Mouse (Mus musculus): Measurements from ENCODE around the gene Cdk5. TPM values are rescaled to one million over a fixed set of nuclear protein-coding genes. Genes with fewer than 3 reads are reported as not detected.
A peak's percentile ranks its signal among the peaks of the same experiment; 100 is the strongest.

The Cdk5 gene
- polyA plus RNA-seq, 1 experiment from 2014 or later: 37.0 TPM

- Histone ChIP-seq H3K9ac (ENCODE audit: low read depth, low read length) (peak within 1 kb of the TSS; percentile 90), H3K4me1 (ENCODE audit: control insufficient read depth, insufficient read depth, low read length) (peaks cover 48% of the 10 kb centered on the region), H3K4me3 (ENCODE audit: low read length) (peak within 1 kb of the TSS; percentile 93), H3K4me2 (ENCODE audit: low read depth, low read length) (peak within 1 kb of the TSS; percentile 96), H3K27me3 (replicated peaks; ENCODE audit: control insufficient read depth, insufficient read depth, low read length) (no peaks in the 10 kb centered on the region), H3K9me3 (ENCODE audit: control insufficient read depth, low read length) (no peaks in the 10 kb centered on the region), H3K27ac (ENCODE audit: low read length) (peak within 1 kb of the TSS; percentile 91), H3K36me3 (ENCODE audit: control insufficient read depth, insufficient read depth, low read length) (no peaks in the 10 kb centered on the region)
- no peak for ATAC-seq
- WGBS: under 1% methylated on average over 64 of the region's 85 CpGs
These were observed 28.8 kb upstream of the Cdk5 start, which contains the start of gene Agap3 for GRCm38 (mm10) chr5:24452030-24452690. Gene Agap3 (plus strand): TSS chr5:24452177.

- peaks cover 47% of the 10 kb centered on the region for H3K4me1 ChIP-seq (ENCODE audit: control insufficient read depth, insufficient read depth, low read length)
- H3K4me2 ChIP-seq (ENCODE audit: low read depth, low read length): peak overlapping the region; percentile 96
- H3K27me3 ChIP-seq (replicated peaks; ENCODE audit: control insufficient read depth, insufficient read depth, low read length): no peaks in the 10 kb centered on the region
- H3K9me3 ChIP-seq (ENCODE audit: control insufficient read depth, low read length): no peaks in the 10 kb centered on the region
- no peaks in the 10 kb centered on the region for H3K36me3 ChIP-seq (ENCODE audit: control insufficient read depth, insufficient read depth, low read length)
- H3K27ac ChIP-seq (ENCODE audit: low read length): peak overlapping the region; percentile 91
- ATAC-seq: peak; percentile 79
- H3K4me3 ChIP-seq (ENCODE audit: low read length): peak overlapping the region; percentile 93
- peak overlapping the region; percentile 90 for H3K9ac ChIP-seq (ENCODE audit: low read depth, low read length)
- 4% methylated on average over 55 of the region's 66 CpGs for WGBS
These were observed 28.1 kb upstream of the Cdk5 start for GRCm38 (mm10) chr5:24451264-24452029.

- WGBS: 2% methylated on average over 34 of the region's 34 CpGs
- Histone ChIP-seq H3K4me1 (ENCODE audit: control insufficient read depth, insufficient read depth, low read length) (peaks cover 30% of the 10 kb centered on the region), H3K36me3 (ENCODE audit: control insufficient read depth, insufficient read depth, low read length) (no peaks in the 10 kb centered on the region; the same call in 1 of the 2 replicates), H3K4me2 (ENCODE audit: low read depth, low read length) (peak within 1 kb of the TSS; percentile 79), H3K27ac (ENCODE audit: low read length) (peak within 1 kb of the TSS; percentile 61), H3K4me3 (ENCODE audit: low read length) (peak within 1 kb of the TSS; percentile 69), H3K9me3 (ENCODE audit: control insufficient read depth, low read length) (no peaks in the 10 kb centered on the region), H3K9ac (ENCODE audit: low read depth, low read length) (peak within 1 kb of the TSS; percentile 74), H3K27me3 (replicated peaks; ENCODE audit: control insufficient read depth, insufficient read depth, low read length) (no peaks in the 10 kb centered on the region)
- ATAC-seq: peak; percentile 72
These were observed 24.4 kb upstream of the Cdk5 start, which contains the start of gene Tmub1 for GRCm38 (mm10) chr5:24447624-24448298. Gene Tmub1 (minus strand): TSS chr5:24447854.

- H3K4me3 ChIP-seq (ENCODE audit: low read length): no peak overlapping the region; the same call in 1 of the 2 replicates
- ATAC-seq: no peak
- 90% methylated on average over 7 of the region's 7 CpGs for WGBS
- H3K9ac ChIP-seq (ENCODE audit: low read depth, low read length): no peak overlapping the region
- no peaks in the 10 kb centered on the region for H3K9me3 ChIP-seq (ENCODE audit: control insufficient read depth, low read length)
- H3K27ac ChIP-seq (ENCODE audit: low read length): no peak overlapping the region
- H3K27me3 ChIP-seq (replicated peaks; ENCODE audit: control insufficient read depth, insufficient read depth, low read length): no peaks in the 10 kb centered on the region
- H3K4me2 ChIP-seq (ENCODE audit: low read depth, low read length): no peak overlapping the region; the same call in 1 of the 2 replicates
- no peaks in the 10 kb centered on the region; the same call in 1 of the 2 replicates for H3K36me3 ChIP-seq (ENCODE audit: control insufficient read depth, insufficient read depth, low read length)
- H3K4me1 ChIP-seq (ENCODE audit: control insufficient read depth, insufficient read depth, low read length): peaks cover 30% of the 10 kb centered on the region
These were observed 23.3 kb upstream of the Cdk5 start for GRCm38 (mm10) chr5:24446630-24447029.

GRCm38 (mm10) chr5:24445428-24446080, 22.2 kb upstream of the Cdk5 start:
- Histone ChIP-seq H3K27me3 (replicated peaks; ENCODE audit: control insufficient read depth, insufficient read depth, low read length) (no peaks in the 10 kb centered on the region), H3K9ac (ENCODE audit: low read depth, low read length) (peak overlapping the region; percentile 97), H3K4me3 (ENCODE audit: low read length) (peak overlapping the region; percentile 85), H3K9me3 (ENCODE audit: control insufficient read depth, low read length) (no peaks in the 10 kb centered on the region), H3K27ac (ENCODE audit: low read length) (peak overlapping the region; percentile 90), H3K36me3 (ENCODE audit: control insufficient read depth, insufficient read depth, low read length) (peaks cover 4% of the 10 kb centered on the region), H3K4me1 (ENCODE audit: control insufficient read depth, insufficient read depth, low read length) (peaks cover 24% of the 10 kb centered on the region), H3K4me2 (ENCODE audit: low read depth, low read length) (peak overlapping the region; percentile 88)
- ATAC-seq: no peak
- WGBS: 56% methylated on average over 20 of the region's 20 CpGs

GRCm38 (mm10) chr5:24444746-24445427, 21.6 kb upstream of the Cdk5 start, which contains the start of gene Fastk:
Gene Fastk (minus strand): TSS chr5:24445287.
- peak; percentile 84 for ATAC-seq
- Histone ChIP-seq H3K4me1 (ENCODE audit: control insufficient read depth, insufficient read depth, low read length) (peaks cover 24% of the 10 kb centered on the region), H3K27ac (ENCODE audit: low read length) (peak within 1 kb of the TSS; percentile 90), H3K4me3 (ENCODE audit: low read length) (peak within 1 kb of the TSS; percentile 85), H3K27me3 (replicated peaks; ENCODE audit: control insufficient read depth, insufficient read depth, low read length) (no peaks in the 10 kb centered on the region), H3K36me3 (ENCODE audit: control insufficient read depth, insufficient read depth, low read length) (peaks cover 9% of the 10 kb centered on the region), H3K9ac (ENCODE audit: low read depth, low read length) (peak within 1 kb of the TSS; percentile 97), H3K9me3 (ENCODE audit: control insufficient read depth, low read length) (no peaks in the 10 kb centered on the region), H3K4me2 (ENCODE audit: low read depth, low read length) (peak within 1 kb of the TSS; percentile 88)
- WGBS: under 1% methylated on average over 60 of the region's 60 CpGs

- H3K4me2 ChIP-seq (ENCODE audit: low read depth, low read length): peak overlapping the region; percentile 88
- peaks cover 19% of the 10 kb centered on the region for H3K36me3 ChIP-seq (ENCODE audit: control insufficient read depth, insufficient read depth, low read length)
- no peaks in the 10 kb centered on the region for H3K9me3 ChIP-seq (ENCODE audit: control insufficient read depth, low read length)
- peak overlapping the region; percentile 97 for H3K9ac ChIP-seq (ENCODE audit: low read depth, low read length)
- H3K4me1 ChIP-seq (ENCODE audit: control insufficient read depth, insufficient read depth, low read length): peaks cover 24% of the 10 kb centered on the region
- peak overlapping the region; percentile 85 for H3K4me3 ChIP-seq (ENCODE audit: low read length)
- H3K27ac ChIP-seq (ENCODE audit: low read length): no peak overlapping the region
- 81% methylated on average over 12 of the region's 12 CpGs for WGBS
- no peaks in the 10 kb centered on the region for H3K27me3 ChIP-seq (replicated peaks; ENCODE audit: control insufficient read depth, insufficient read depth, low read length)
- ATAC-seq: no peak
These were observed 20.6 kb upstream of the Cdk5 start for GRCm38 (mm10) chr5:24443927-24444326.

- ATAC-seq: no peak
- WGBS: 91% methylated on average over 7 of the region's 7 CpGs
These were observed 19.9 kb upstream of the Cdk5 start for GRCm38 (mm10) chr5:24443204-24443603.

More at GRCm38 (mm10) chr5:24443204-24443603, 19.9 kb upstream of the Cdk5 start:
- Histone ChIP-seq H3K27ac (ENCODE audit: low read length) (no peak overlapping the region), H3K4me1 (ENCODE audit: control insufficient read depth, insufficient read depth, low read length) (peaks cover 24% of the 10 kb centered on the region), H3K9ac (ENCODE audit: low read depth, low read length) (no peak overlapping the region), H3K36me3 (ENCODE audit: control insufficient read depth, insufficient read depth, low read length) (peaks cover 22% of the 10 kb centered on the region), H3K4me3 (ENCODE audit: low read length) (no peak overlapping the region), H3K27me3 (replicated peaks; ENCODE audit: control insufficient read depth, insufficient read depth, low read length) (no peaks in the 10 kb centered on the region), H3K9me3 (ENCODE audit: control insufficient read depth, low read length) (no peaks in the 10 kb centered on the region), H3K4me2 (ENCODE audit: low read depth, low read length) (no peak overlapping the region)

Data from intestine, embryonic 16.5 days (tissue).